Mouse (Mus musculus) E14TG2a.4 (cell line): ENCODE measurements around the gene Pbxip1.

Experiments
- H3K27me3 ChIP-seq: 2 replicates; pipeline ENCODE4 v1.6.1; 2014; ENCODE audit warnings: low read length, control low read depth; ENCODE audit not compliant: insufficient read depth
- H3K36me3 ChIP-seq: 2 replicates; pipeline ENCODE4 v1.6.1; 2014; ENCODE audit warnings: low read length, control low read depth; ENCODE audit not compliant: insufficient read depth
- H3K4me1 ChIP-seq: replicated peaks from 2 replicates; pipeline ENCODE4 v1.6.1; 2014; ENCODE audit warnings: low read depth, low read length, control low read depth
- H3K4me3 ChIP-seq: replicated peaks from 2 replicates; pipeline ENCODE4 v1.5.1; 2014; ENCODE audit warnings: mild to moderate bottlenecking, low read length
- H3K9me3 ChIP-seq: 2 replicates; pipeline ENCODE4 v1.6.1; 2014; ENCODE audit warnings: low read length, control low read depth
- CTCF ChIP-seq: conservative IDR thresholded peaks from 2 replicates; pipeline ENCODE4 v1.5.1; 2014; ENCODE audit warnings: low read length
- NANOG ChIP-seq: IDR thresholded peaks from 2 replicates; pipeline ENCODE4 v1.6.1; 2014; ENCODE audit warnings: borderline replicate concordance, low read length, mixed read lengths
- POU5F1 ChIP-seq: IDR thresholded peaks from 2 replicates; pipeline ENCODE4 v1.6.1; 2014; ENCODE audit warnings: low read length, borderline replicate concordance

Pbxip1 gene

GRCm38 (mm10) chr3:89499696-89500095 lies 63.2 kb downstream of the Pbxip1 start:
- peaks cover 11% of the 10 kb centered on the region for H3K27me3 ChIP-seq
- peaks cover 15% of the 10 kb centered on the region for H3K4me1 ChIP-seq
- TF ChIP-seq POU5F1 (no peak), NANOG (no peak), CTCF (no peak)
- H3K9me3 ChIP-seq = no peaks in the 10 kb centered on the region
- H3K4me3 ChIP-seq = no peak overlapping the region
- H3K36me3 ChIP-seq = no peaks in the 10 kb centered on the region
